Mouse (Mus musculus) liver, embryonic 14.5 days (tissue): ENCODE data around the gene Ccdc87. TPM values are rescaled to one million over a fixed set of nuclear protein-coding genes. Genes with fewer than 3 reads are reported as not detected.

ENCODE experiments used
- ATAC-seq: fragments of 200-750 bp; cut with Nextera tagmentation; 2 replicates; pipeline ENCODE4 v1.8.0; 2017; ENCODE audit warnings: moderate number of reproducible peaks, mild to moderate bottlenecking, moderate library complexity; ENCODE audit not compliant: insufficient read depth
- DNase-seq, 3 experiments: peaks; one replicate each; pipeline ENCODE4 v3.0.0-alpha.2; 2012 to 2013; ENCODE audit warnings: low read depth in 3 of 3, low spot score in 3 of 3
- H3K27ac ChIP-seq: fragments of 300-500 bp; sonication (generic); 2 replicates; pipeline ENCODE4 v1.5.1; 2014; ENCODE audit warnings: moderate library complexity, mild to moderate bottlenecking, control low read depth, inconsistent platforms
- H3K27me3 ChIP-seq: fragments of 300-500 bp; sonication (generic); 2 replicates; pipeline ENCODE4 v1.6.1; 2014; ENCODE audit warnings: mild to moderate bottlenecking, low read length, moderate library complexity; ENCODE audit not compliant: control insufficient read depth, insufficient read depth
- H3K36me3 ChIP-seq: fragments of 300-500 bp; sonication (generic); replicated peaks from 2 replicates; pipeline ENCODE4 v1.6.1; 2014; ENCODE audit warnings: low read depth; ENCODE audit not compliant: control insufficient read depth, insufficient read depth
- H3K4me1 ChIP-seq, 2 experiments: fragments of 200-500 bp in 1 of 2; fragments of 300-500 bp in 1 of 2; sonication (generic) in 1 of 2; replicated peaks; 2 replicates each; pipeline ENCODE4 v1.6.1; 2012 to 2014; ENCODE audit warnings: antibody characterized with exemption in 1 of 2, inconsistent platforms in 1 of 2, low read length in 1 of 2; ENCODE audit not compliant: control insufficient read depth in 2 of 2, insufficient read depth in 2 of 2
- H3K4me2 ChIP-seq: fragments of 300-500 bp; sonication (generic); 2 replicates; pipeline ENCODE4 v1.6.1; 2014; ENCODE audit warnings: low read depth, mild to moderate bottlenecking, control low read depth, moderate library complexity
- H3K4me3 ChIP-seq, 2 experiments: fragments of 200-500 bp in 1 of 2; fragments of 300-500 bp in 1 of 2; sonication (generic) in 1 of 2; 2 replicates each; pipeline ENCODE4 v1.5.1; 2012 to 2014; ENCODE audit warnings: low read depth in 2 of 2, low read length in 2 of 2, mild to moderate bottlenecking in 2 of 2, control low read depth in 1 of 2, inconsistent platforms in 1 of 2, moderate library complexity in 1 of 2; ENCODE audit not compliant: insufficient read depth in 1 of 2
- H3K9ac ChIP-seq: fragments of 300-500 bp; sonication (generic); replicated peaks from 2 replicates; pipeline ENCODE4 v1.6.1; 2014; ENCODE audit warnings: mild to moderate bottlenecking, control low read depth, moderate library complexity
- H3K9me3 ChIP-seq: fragments of 300-500 bp; sonication (generic); 2 replicates; pipeline ENCODE4 v1.6.1; 2016; ENCODE audit warnings: low read length, mixed read lengths; ENCODE audit not compliant: control insufficient read depth
- CTCF ChIP-seq: IDR thresholded peaks from 2 replicates; pipeline ENCODE4 v1.5.1; 2016; ENCODE audit warnings: antibody characterized with exemption, low read depth, control low read depth
- EP300 ChIP-seq: IDR thresholded peaks from 2 replicates; pipeline ENCODE4 v1.6.1; 2016; ENCODE audit warnings: antibody characterized with exemption, low read depth
- WGBS: fragments of 180-500 bp; shearing (Covaris S2); extraction: QIAGEN DNeasy Blood & Tissue Kit; methylation state at CpG from one replicate; pipeline ENCODE4 v1.1.7; 2014; ENCODE audit not compliant: insufficient replicate concordance; 5-methylcytosine and 5-hydroxymethylcytosine counted together
- polyA plus RNA-seq, 2 experiments: library from polyadenylated mRNA; depleted of rRNA in 1 of 2; stranded (reverse) in 1 of 2; unstranded in 1 of 2; fragments of >200 nt; fragmentation: Nextera tagmentation in 1 of 2; extraction: Ambion mirVana in 1 of 2; gene quantifications; 2 replicates each; pipeline versions ENCODE4 v1.2.1 to v1.2.3; 2012 to 2014

Ccdc87 gene
- polyA plus RNA-seq, 2 experiments = 0.01 TPM; not detected in 1

- Histone ChIP-seq H3K9ac (no peak overlapping the region), H3K27ac (no peak overlapping the region), H3K4me1 (no peaks in the 10 kb centered on the region), H3K9me3 (no peaks in the 10 kb centered on the region), H3K36me3 (no peaks in the 10 kb centered on the region), H3K4me2 (no peak overlapping the region), H3K27me3 (peaks cover 9% of the 10 kb centered on the region), H3K4me3 (no peak overlapping the region)
- ATAC-seq (no peak), DNase-seq (no peak)
- 36% methylated on average over 2 of the region's 2 CpGs for WGBS
- TF ChIP-seq CTCF = no peak
Observed at GRCm38 (mm10) chr19:4845846-4846245, 6.7 kb downstream of the Ccdc87 start.

DNA sequence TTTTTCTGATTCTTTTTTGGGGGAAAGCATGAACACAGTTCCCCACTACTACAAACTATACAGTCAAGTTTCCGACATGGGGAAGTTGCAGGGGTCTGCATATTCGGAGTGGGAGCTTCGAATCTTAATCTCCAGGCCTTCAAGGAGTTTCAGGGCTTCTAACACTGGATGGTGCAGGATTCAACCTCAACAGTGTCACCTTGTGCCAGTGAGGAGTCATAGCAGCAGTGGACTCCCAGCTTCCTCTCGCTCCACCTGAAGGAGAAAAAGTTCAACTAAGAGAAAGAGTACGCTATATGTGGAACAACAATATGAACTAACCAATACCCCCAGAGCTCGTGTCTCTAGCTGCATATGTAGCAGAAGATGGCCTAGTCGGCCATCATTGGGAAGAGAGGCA, 8.3 kb downstream of the Ccdc87 start:
- no peak for ATAC-seq
- DNase-seq = no peak
- no peak for TF ChIP-seq EP300
- peak; percentile 72 for TF ChIP-seq CTCF
- no peak overlapping the region for H3K9ac ChIP-seq
- H3K36me3 ChIP-seq = no peaks in the 10 kb centered on the region
- H3K4me3 ChIP-seq = no peak overlapping the region
- no peak overlapping the region for H3K27ac ChIP-seq
- peaks cover 5% of the 10 kb centered on the region for H3K27me3 ChIP-seq
- no peaks in the 10 kb centered on the region for H3K4me1 ChIP-seq
- 28% methylated on average over 7 of the region's 7 CpGs for WGBS
- no peak overlapping the region for H3K4me2 ChIP-seq
- H3K9me3 ChIP-seq = no peaks in the 10 kb centered on the region

- ATAC-seq (no peak), DNase-seq (no peak)
- Histone ChIP-seq H3K27me3 (peaks cover 20% of the 10 kb centered on the region), H3K4me1 (peaks cover 0 to 4% of the 10 kb centered on the region in 2 experiments; a peak in 2 of 4 replicates), H3K4me2 (no peak overlapping the region), H3K36me3 (no peaks in the 10 kb centered on the region), H3K4me3 (no peak overlapping the region), H3K27ac (no peak overlapping the region), H3K9ac (no peak overlapping the region), H3K9me3 (no peaks in the 10 kb centered on the region)
- TF ChIP-seq EP300 (no peak), CTCF (no peak)
- 42% methylated on average over 4 of the region's 4 CpGs for WGBS
Observed at GRCm38 (mm10) chr19:4849800-4850199, 10.6 kb downstream of the Ccdc87 start.

- no peak overlapping the region for H3K4me2 ChIP-seq
- no peak for DNase-seq
- WGBS = 47% methylated on average over 5 of the region's 5 CpGs
- H3K27me3 ChIP-seq = peaks cover 25% of the 10 kb centered on the region
- H3K4me1 ChIP-seq = peaks cover 0 to 4% of the 10 kb centered on the region in 2 experiments; a peak in 2 of 4 replicates
- TF ChIP-seq EP300 (no peak), CTCF (no peak)
- H3K9me3 ChIP-seq = no peaks in the 10 kb centered on the region
- no peaks in the 10 kb centered on the region for H3K36me3 ChIP-seq
- no peak overlapping the region for H3K9ac ChIP-seq
- H3K4me3 ChIP-seq = no peak overlapping the region
- H3K27ac ChIP-seq = no peak overlapping the region
- ATAC-seq = no peak
Observed at GRCm38 (mm10) chr19:4850281-4850680, 11.1 kb downstream of the Ccdc87 start.

- Histone ChIP-seq H3K9ac (peak within 1 kb of the TSS; percentile 52), H3K9me3 (no peaks in the 10 kb centered on the region), H3K27ac (no peak within 1 kb of the TSS), H3K4me1 (peaks cover 22 to 26% of the 10 kb centered on the region in 2 experiments), H3K27me3 (peaks cover 34% of the 10 kb centered on the region), H3K36me3 (no peaks in the 10 kb centered on the region), H3K4me3 (peak within 1 kb of the TSS; percentile 52 to 56), H3K4me2 (peak within 1 kb of the TSS; percentile 96)
- ATAC-seq (peak; percentile 9; the same call in 1 of the 2 replicates), DNase-seq (peak in 2 of 3 experiments; percentile 41 to 42)
- 4% methylated on average over 45 of the region's 45 CpGs for WGBS
- no peak for TF ChIP-seq CTCF
- no peak for TF ChIP-seq EP300
Observed at GRCm38 (mm10) chr19:4854552-4855469, 15.6 kb downstream of the Ccdc87 start, which contains the start of gene Ctsf. Gene Ctsf (plus strand): TSS chr19:4855130.
